Mouse (Mus musculus) left cerebral cortex, adult 2 months (tissue): ENCODE measurements around the gene Dimt1. TPM values are rescaled to one million over a fixed set of nuclear protein-coding genes. Genes with fewer than 3 reads are reported as not detected.

ENCODE experiments used
- DNase-seq, 2 experiments: peaks; one replicate each; pipeline ENCODE4 v3.0.0; 2021 to 2022; ENCODE audit warnings: low spot score in 2 of 2, mixed read lengths in 1 of 2; ENCODE audit errors: extremely low spot score in 1 of 2
- H3K27ac ChIP-seq: fragments of 200-600 bp; 2 replicates; pipeline ENCODE4 v1.8.1; 2022
- H3K4me3 ChIP-seq: fragments of 200-600 bp; 2 replicates; pipeline ENCODE4 v1.8.1; 2022
- CTCF ChIP-seq: fragments of 200-600 bp; IDR thresholded peaks from 2 replicates; pipeline ENCODE4 v1.8.1; 2022; ENCODE audit warnings: antibody characterized with exemption, mild to moderate bottlenecking, moderate library complexity
- intact Hi-C: fragments of 180-260 bp; cut with DNase I; formaldehyde crosslinking; loops from one replicate; pipeline ENCODE4 v1.15.1; 2025
- total RNA-seq, 2 experiments: library from RNA; stranded (reverse); gene quantifications; 2 replicates each; pipeline ENCODE4 v1.2.3; 2021

Gene Dimt1
- total RNA-seq, 2 experiments from 2014 or later = 21.0 to 23.1 TPM

DNA sequence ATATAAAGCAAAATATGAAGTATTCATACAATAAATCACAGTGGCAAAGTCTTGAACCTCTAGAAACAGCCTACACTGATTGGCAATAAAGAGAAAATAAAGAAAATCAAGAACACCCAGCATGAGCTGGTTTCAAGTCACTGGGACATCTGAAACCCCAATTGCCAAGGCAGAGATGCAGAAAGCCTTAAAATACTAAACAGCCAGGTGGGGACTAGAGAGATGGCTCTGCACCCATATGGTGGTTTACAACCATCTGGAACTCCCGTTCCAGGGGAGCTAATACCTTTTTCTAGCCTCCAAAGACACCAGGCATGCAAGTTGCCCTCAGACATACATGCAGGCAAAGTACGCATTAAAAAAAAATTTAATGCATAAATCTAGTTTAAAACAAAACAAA lies 51.1 kb downstream of the Dimt1 start:
- intact Hi-C loops = no loop called here
- TF ChIP-seq CTCF = no peak
- H3K4me3 ChIP-seq = no peak overlapping the region
- H3K27ac ChIP-seq = no peak overlapping the region
- DNase-seq = no peak

DNA sequence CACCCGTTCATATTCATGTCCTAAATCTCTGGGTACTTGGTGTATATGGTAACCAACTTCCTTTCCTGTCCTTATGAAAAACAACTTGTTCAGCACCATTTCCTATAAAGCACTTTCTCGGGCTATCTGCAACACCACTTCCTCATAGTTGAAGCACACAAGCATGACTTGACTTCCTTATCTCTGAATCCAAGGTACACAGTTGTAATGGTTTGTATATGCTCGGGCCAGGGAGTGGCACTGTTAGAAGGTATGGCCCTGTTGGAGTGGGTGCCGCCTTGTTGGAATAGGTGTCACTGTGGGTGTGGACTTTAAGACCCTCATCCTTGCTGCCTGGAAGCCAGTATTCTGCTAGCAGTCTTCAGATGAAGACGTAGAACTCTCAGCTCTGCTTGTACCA lies 51.7 kb downstream of the Dimt1 start:
- DNase-seq = no peak
- no peak for TF ChIP-seq CTCF
- no peak overlapping the region for H3K4me3 ChIP-seq
- no peak overlapping the region for H3K27ac ChIP-seq
- intact Hi-C loops = no loop called here

DNA sequence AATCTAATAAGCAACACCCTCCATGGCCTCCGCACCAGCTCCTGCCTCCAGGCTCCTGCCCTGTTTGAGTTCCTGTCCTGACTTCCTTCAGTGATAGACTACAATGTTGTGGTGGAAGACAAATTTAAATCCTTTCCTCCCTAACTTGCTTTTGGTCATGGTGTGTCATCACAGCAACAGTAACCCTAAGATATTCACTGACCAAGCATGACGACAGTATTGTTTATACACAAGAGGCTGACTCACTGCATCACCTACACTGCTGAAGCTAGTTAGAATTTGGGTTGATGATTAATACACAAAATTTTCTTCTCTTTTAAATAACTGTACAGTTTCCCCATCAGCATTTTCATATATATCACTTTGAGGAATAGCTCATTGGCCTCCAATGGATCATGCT lies 56.3 kb downstream of the Dimt1 start:
- TF ChIP-seq CTCF = no peak
- no peak for DNase-seq
- Histone ChIP-seq H3K4me3 (no peak overlapping the region), H3K27ac (no peak overlapping the region)
- intact Hi-C loops = no loop called here

DNA sequence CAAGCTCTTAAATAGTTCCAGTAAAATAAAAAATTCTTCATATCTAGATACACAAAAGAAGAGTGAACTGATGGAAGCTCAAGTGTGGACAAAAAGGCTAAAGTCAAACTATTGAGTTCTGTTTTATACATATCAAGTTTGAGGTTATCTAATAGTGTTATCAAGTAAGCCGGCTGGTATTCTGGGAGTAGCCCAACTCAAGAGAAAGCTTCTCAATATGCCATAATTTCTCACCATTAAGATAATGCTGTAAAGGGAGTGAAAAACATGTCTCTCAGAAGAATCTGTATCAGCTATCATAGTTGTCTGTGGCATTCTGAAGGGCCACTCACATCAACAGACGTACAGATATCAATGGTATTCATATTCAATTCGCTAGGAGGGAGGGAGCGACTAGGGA lies 61.2 kb downstream of the Dimt1 start:
- TF ChIP-seq CTCF = no peak
- intact Hi-C loops = no loop called here

More for the DNA sequence above, 61.2 kb downstream of the Dimt1 start:
- Histone ChIP-seq H3K4me3 (no peak overlapping the region), H3K27ac (no peak overlapping the region)
- DNase-seq = no peak

Other genes starting within 250 kb of the Dimt1 start
- gene Ipo11, start 10.2 kb upstream of the Dimt1 start, total RNA-seq = 10 to 100 TPM; 58.9 to 59.3 TPM
- 100 to 1,000 TPM in 1 of 2 experiments, 10 to 100 TPM in 1; 88.8 to 107 TPM for gene Kif2a, start 75.0 kb downstream of the Dimt1 start, total RNA-seq